Mouse (Mus musculus) urinary bladder, adult 18-20 months (tissue): Measurements from ENCODE around the gene Man1c1.

Experiments
- DNase-seq, 2 experiments: peaks; one replicate each; pipeline ENCODE4 v3.0.0; 2022; ENCODE audit warnings: low spot score in 2 of 2, mixed read lengths in 2 of 2

Gene Man1c1

GRCm38 (mm10) chr4:134674970-134675369 is 29.1 kb downstream of the Man1c1 start:
- no peak for DNase-seq

GRCm38 (mm10) chr4:134673882-134674463 is 30.1 kb downstream of the Man1c1 start:
- DNase-seq, result no peak

GRCm38 (mm10) chr4:134673151-134673550 is 30.9 kb downstream of the Man1c1 start:
- no peak for DNase-seq

- DNase-seq, result no peak
Measured at GRCm38 (mm10) chr4:134672326-134672725, 31.8 kb downstream of the Man1c1 start.

- no peak for DNase-seq
Measured at GRCm38 (mm10) chr4:134671660-134672173, 32.4 kb downstream of the Man1c1 start.

- DNase-seq, result peak in 1 of 2 experiments; percentile 44
Measured at GRCm38 (mm10) chr4:134669742-134670354, 34.2 kb downstream of the Man1c1 start.

GRCm38 (mm10) chr4:134668355-134669028 is 35.6 kb downstream of the Man1c1 start:
- DNase-seq, result no peak

- DNase-seq, result no peak
Measured at GRCm38 (mm10) chr4:134666391-134666790, 37.7 kb downstream of the Man1c1 start.

- DNase-seq, result no peak
Measured at GRCm38 (mm10) chr4:134663052-134663451, 41.0 kb downstream of the Man1c1 start.

GRCm38 (mm10) chr4:134660630-134661183 is 43.4 kb downstream of the Man1c1 start:
- DNase-seq, result no peak

- DNase-seq, result no peak
Measured at GRCm38 (mm10) chr4:134659354-134660301, 44.5 kb downstream of the Man1c1 start.

GRCm38 (mm10) chr4:134657473-134657872 is 46.6 kb downstream of the Man1c1 start:
- DNase-seq, result no peak

- DNase-seq, result no peak
Measured at GRCm38 (mm10) chr4:134654391-134654790, 49.7 kb downstream of the Man1c1 start.

- DNase-seq, result no peak
Measured at GRCm38 (mm10) chr4:134652720-134653119, 51.4 kb downstream of the Man1c1 start.

- DNase-seq, result no peak
Measured at GRCm38 (mm10) chr4:134652151-134652550, 51.9 kb downstream of the Man1c1 start.

GRCm38 (mm10) chr4:134651358-134651757 is 52.7 kb downstream of the Man1c1 start:
- no peak for DNase-seq

GRCm38 (mm10) chr4:134645042-134645948 is 58.8 kb downstream of the Man1c1 start:
- DNase-seq, result no peak

- DNase-seq, result no peak
Measured at GRCm38 (mm10) chr4:134644410-134644809, 59.7 kb downstream of the Man1c1 start.

- no peak for DNase-seq
Measured at GRCm38 (mm10) chr4:134641711-134642516, 62.2 kb downstream of the Man1c1 start.
